In the genomic region with DNA sequence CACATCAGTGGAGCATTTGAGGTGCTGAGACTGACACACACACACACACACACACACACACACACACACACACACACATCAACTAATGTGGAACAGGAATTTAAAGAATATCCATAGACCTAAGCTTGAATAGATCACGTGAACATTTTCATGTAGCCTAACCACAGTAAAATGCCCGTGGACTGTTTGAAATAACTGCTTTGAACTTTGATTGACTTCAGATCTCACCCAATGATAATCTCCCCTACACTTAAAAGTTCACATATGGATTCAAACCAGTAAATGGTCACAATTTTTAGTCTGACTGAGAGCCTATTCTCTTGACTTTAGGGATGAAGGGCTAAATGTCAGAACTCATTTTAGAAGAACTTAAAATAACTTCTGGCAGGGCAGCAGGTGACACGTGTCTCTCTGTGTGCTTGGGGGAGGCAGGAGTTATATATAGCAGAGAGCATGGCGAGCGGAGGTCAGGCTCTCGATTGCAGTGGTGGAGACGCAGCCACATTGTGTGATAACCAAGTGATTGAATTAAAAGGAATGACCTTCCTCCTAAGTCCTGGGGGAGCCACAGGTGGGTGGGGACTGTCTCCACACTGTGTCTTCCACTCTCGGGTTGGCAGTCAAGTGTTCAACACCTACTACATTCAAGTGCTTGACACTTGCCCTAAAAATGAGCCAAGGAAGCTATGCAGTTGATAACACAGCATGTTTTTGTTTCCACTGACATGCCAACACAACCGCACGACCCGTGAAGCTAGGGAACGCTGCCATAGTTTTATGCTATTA, we compare ENCODE assay signal across 10 mouse cellular contexts. TPM values are rescaled to one million over a fixed set of nuclear protein-coding genes. Genes with fewer than 3 reads are reported as not detected.
A peak's percentile ranks its signal among the peaks of the same experiment; 100 is the strongest.
DNase-seq lines count a peak whose midpoint lies in the region; ATAC-seq lines count a peak whose summit lies in the region.
"Had no signal": no experiment of that assay in that cellular context is flagged by ENCODE, and none has a peak within 500 bp of the region (broad histone marks: within the 10 kb centered on the region; RNA-seq: fewer than 3 reads in every experiment).

No protein-coding gene starts in this region.

- peaks cover 11% of the 10 kb centered on the region for H3K4me1 ChIP-seq in intestine, embryonic 14.5 days (replicated peaks; ENCODE audit: control insufficient read depth, insufficient read depth, low read length)
- 0 out of 2 replicates have a peak, but pooled peaks cover 3% of the 10 kb centered on the region for H3K4me1 ChIP-seq in intestine, embryonic 15.5 days (replicated peaks)
- peaks cover 22% of the 10 kb centered on the region for H3K4me1 ChIP-seq in embryonic facial prominence, embryonic 14.5 days (ENCODE audit: control insufficient read depth, insufficient read depth, low read length)
- H3K4me1 ChIP-seq in midbrain, embryonic 13.5 days (replicated peaks) = peaks cover 28% of the 10 kb centered on the region
- H3K4me1 ChIP-seq: stomach, embryonic 15.5 days had no signal

- no peak overlapping the region for H3K27ac ChIP-seq in intestine, embryonic 14.5 days (ENCODE audit: low read depth)
- no peak overlapping the region for H3K27ac ChIP-seq in intestine, embryonic 15.5 days
- H3K27ac ChIP-seq in embryonic facial prominence, embryonic 14.5 days (replicated peaks; ENCODE audit: low read depth, low read length) = peak overlapping the region; percentile 91
- H3K27ac ChIP-seq in midbrain, embryonic 13.5 days = no peak overlapping the region

- no peak for DNase-seq in intestine, embryonic 14.5 days (ENCODE audit: low spot score)
- DNase-seq in embryonic facial prominence, embryonic 14.5 days (ENCODE audit: low spot score) = no peak
- peak; percentile 43 to 58 for DNase-seq in heart, postnatal 14 days
- DNase-seq in cerebellum, adult 11 months = no peak
- DNase-seq in ovary, adult 18-20 months (ENCODE audit: low spot score) = no peak
- DNase-seq: kidney, adult 2 months had no signal

- H3K4me2 ChIP-seq in intestine, embryonic 14.5 days (ENCODE audit: low read length) = peak overlapping the region; percentile 49; the same call in 1 of the 2 replicates
- no peak overlapping the region for H3K4me2 ChIP-seq in intestine, embryonic 15.5 days (replicated peaks)
- peak overlapping the region; percentile 58 for H3K4me2 ChIP-seq in embryonic facial prominence, embryonic 14.5 days (ENCODE audit: low read depth, low read length)
- peak overlapping the region; percentile 52 for H3K4me2 ChIP-seq in midbrain, embryonic 13.5 days (replicated peaks)

- no peak for ATAC-seq in intestine, embryonic 14.5 days (replicated peaks; ENCODE audit: low FRiP score, low TSS enrichment, low read depth)
- ATAC-seq in intestine, embryonic 15.5 days = no peak
- ATAC-seq in embryonic facial prominence, embryonic 14.5 days (ENCODE audit: low read depth) = 0 out of 2 replicates have a peak, but pooled peaks have one; percentile 31
- ATAC-seq in midbrain, embryonic 13.5 days = no peak
- no peak for ATAC-seq in erythroblast, adult 5-6 weeks (replicated peaks; ENCODE audit: low FRiP score, poor library complexity, severe bottlenecking)

- 66% methylated on average over 12 of the region's 12 CpGs for WGBS in intestine, embryonic 14.5 days
- 65% methylated on average over 12 of the region's 12 CpGs for WGBS in intestine, embryonic 15.5 days
- WGBS in embryonic facial prominence, embryonic 14.5 days = 36% methylated on average over 12 of the region's 12 CpGs
- WGBS in midbrain, embryonic 13.5 days = 64% methylated on average over 12 of the region's 12 CpGs

- no peak overlapping the region for H3K4me3 ChIP-seq in intestine, embryonic 14.5 days (ENCODE audit: low read depth, low read length)
- H3K4me3 ChIP-seq in intestine, embryonic 15.5 days (replicated peaks) = no peak overlapping the region
- H3K4me3 ChIP-seq in embryonic facial prominence, embryonic 14.5 days (ENCODE audit: low read depth, low read length) = peak overlapping the region; percentile 35
- H3K4me3 ChIP-seq in midbrain, embryonic 13.5 days (replicated peaks) = no peak overlapping the region; the same call in 1 of the 2 replicates

- H3K27me3 ChIP-seq in intestine, embryonic 14.5 days (replicated peaks; ENCODE audit: control insufficient read depth, insufficient read depth, low read length) = no peaks in the 10 kb centered on the region
- no peaks in the 10 kb centered on the region for H3K27me3 ChIP-seq in intestine, embryonic 15.5 days (replicated peaks)
- H3K27me3 ChIP-seq in embryonic facial prominence, embryonic 14.5 days (replicated peaks; ENCODE audit: control insufficient read depth, insufficient read depth, low read length) = no peaks in the 10 kb centered on the region
- no peaks in the 10 kb centered on the region for H3K27me3 ChIP-seq in midbrain, embryonic 13.5 days
- H3K27me3 ChIP-seq: stomach, embryonic 15.5 days had no signal

- no peaks in the 10 kb centered on the region for H3K9me3 ChIP-seq in intestine, embryonic 14.5 days (ENCODE audit: control insufficient read depth, low read length)
- no peaks in the 10 kb centered on the region for H3K9me3 ChIP-seq in intestine, embryonic 15.5 days
- H3K9me3 ChIP-seq in embryonic facial prominence, embryonic 14.5 days (ENCODE audit: control insufficient read depth, low read length) = no peaks in the 10 kb centered on the region
- no peaks in the 10 kb centered on the region for H3K9me3 ChIP-seq in midbrain, embryonic 13.5 days
- H3K9me3 ChIP-seq: stomach, embryonic 15.5 days had no signal

- no peaks in the 10 kb centered on the region for H3K36me3 ChIP-seq in intestine, embryonic 14.5 days (ENCODE audit: control insufficient read depth, insufficient read depth, low read length)
- no peaks in the 10 kb centered on the region for H3K36me3 ChIP-seq in intestine, embryonic 15.5 days
- H3K36me3 ChIP-seq in embryonic facial prominence, embryonic 14.5 days (ENCODE audit: control insufficient read depth, insufficient read depth, low read length) = no peaks in the 10 kb centered on the region
- no peaks in the 10 kb centered on the region for H3K36me3 ChIP-seq in midbrain, embryonic 13.5 days
- H3K36me3 ChIP-seq: stomach, embryonic 15.5 days had no signal

- intact Hi-C loops in heart, postnatal 14 days (cut with DNase I) = loop anchor here (2.0 to 5.0 kb wide), 3 partner anchors 40 to 74 kb away; no protein-coding TSS in a partner anchor

- no peak overlapping the region; the same call in 1 of the 2 replicates for H3K9ac ChIP-seq in intestine, embryonic 14.5 days (ENCODE audit: low read length)
- no peak overlapping the region for H3K9ac ChIP-seq in intestine, embryonic 15.5 days
- H3K9ac ChIP-seq in embryonic facial prominence, embryonic 14.5 days (ENCODE audit: low read depth, low read length) = no peak overlapping the region; the same call in 1 of the 2 replicates
- no peak overlapping the region for H3K9ac ChIP-seq in midbrain, embryonic 13.5 days (replicated peaks)
- H3K9ac ChIP-seq: stomach, embryonic 15.5 days had no signal

RNA-seq across cellular contexts. Expression of gene Txlnb, which starts 1.0 kb away (rescaled TPM):
- 0.38 and 0.66 TPM in 2 replicates for polyA plus RNA-seq in intestine, embryonic 14.5 days (2014; fragmentation: Nextera tagmentation; extraction: Ambion mirVana)
- 0.18 and 0.28 TPM in 2 replicates for polyA plus RNA-seq in intestine, embryonic 15.5 days (2015; fragmentation: Nextera tagmentation; extraction: Ambion mirVana)
- polyA plus RNA-seq in embryonic facial prominence, embryonic 14.5 days (2014; fragmentation: Nextera tagmentation; extraction: Ambion mirVana) = 6.7 and 8.2 TPM in 2 replicates
- 100 to 1,000 TPM; 179 to 200 TPM for total RNA-seq in heart, postnatal 14 days (2021)
- 3.3 and 3.4 TPM in 2 replicates for polyA plus RNA-seq in midbrain, embryonic 13.5 days (2015; fragmentation: Nextera tagmentation; extraction: Ambion mirVana)
- not detected in 2 replicates for total RNA-seq in erythroblast, adult 5-6 weeks (2015; ENCODE audit: low replicate concordance)
- not detected in 2 replicates for total RNA-seq in erythroblast, adult 5-6 weeks (2017; ENCODE audit: low replicate concordance)

Comparison
In these comparisons a context has a peak if more than half of its experiments do, and no peak if none do; other contexts are left out.
1. DNase-seq: peak in heart, postnatal 14 days (2 of 2); none in intestine, embryonic 14.5 days (single experiment), embryonic facial prominence, embryonic 14.5 days (single experiment), cerebellum, adult 11 months (single experiment) and ovary, adult 18-20 months (single experiment).